Mouse (Mus musculus): Measurements from ENCODE around the gene Agpat1.

GRCm38 (mm10) chr17:34587423-34587811 is 16.6 kb upstream of the Agpat1 start:
- TF ChIP-seq CTCF (IDR thresholded peaks at IDR 0.05; ENCODE audit: low read depth), result peak; percentile 12; the same call in 1 of the 2 replicates
- TF ChIP-seq EP300 (optimal IDR thresholded peaks at IDR 0.05), result no peak

All from stomach, postnatal 0 days (tissue).